Mouse (Mus musculus) kidney, adult 8-10 months (tissue): ENCODE results near the gene Tmem101.

ENCODE experiments used
- DNase-seq, 2 experiments: peaks; one replicate each; pipeline ENCODE4 v3.0.0; 2022

Tmem101 gene

DNA sequence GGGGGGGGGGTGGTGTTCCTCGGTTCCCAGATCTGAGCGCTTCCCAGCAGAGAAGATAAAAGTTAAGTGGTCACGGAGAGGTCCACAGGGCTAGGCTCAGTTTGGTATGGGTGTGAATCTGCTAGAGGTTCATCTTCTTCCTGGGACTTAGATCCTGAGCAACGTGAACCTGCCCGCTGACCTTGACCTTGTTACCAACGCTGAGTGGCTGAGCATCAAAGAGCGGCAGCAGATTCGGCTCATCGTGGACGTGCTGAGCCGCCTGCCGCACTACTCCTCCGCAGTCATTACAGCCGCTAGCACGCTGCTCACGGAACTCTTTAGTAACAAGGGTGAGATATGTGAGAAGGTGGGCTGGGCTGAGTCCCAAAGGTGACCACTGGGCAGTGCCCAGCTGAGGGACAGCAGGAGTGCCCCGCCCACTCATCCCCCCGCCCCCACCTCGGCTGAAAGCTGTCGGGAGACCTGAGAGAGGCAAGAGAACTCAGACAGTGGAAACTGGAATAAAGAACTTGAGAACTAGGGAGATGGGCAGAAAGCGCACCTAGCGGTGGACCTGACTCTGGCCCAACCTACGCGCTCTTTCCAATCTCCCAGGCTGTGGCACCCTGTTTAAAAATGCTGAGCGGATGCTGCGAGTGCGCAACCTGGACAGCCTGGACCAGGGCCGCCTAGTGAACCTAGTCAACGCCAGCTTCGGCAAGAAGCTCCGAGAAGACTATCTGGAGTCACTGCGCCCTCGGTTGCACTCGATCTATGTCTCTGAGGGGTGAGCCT lies 8.8 kb downstream of the Tmem101 start:
- DNase-seq: no peak

DNA sequence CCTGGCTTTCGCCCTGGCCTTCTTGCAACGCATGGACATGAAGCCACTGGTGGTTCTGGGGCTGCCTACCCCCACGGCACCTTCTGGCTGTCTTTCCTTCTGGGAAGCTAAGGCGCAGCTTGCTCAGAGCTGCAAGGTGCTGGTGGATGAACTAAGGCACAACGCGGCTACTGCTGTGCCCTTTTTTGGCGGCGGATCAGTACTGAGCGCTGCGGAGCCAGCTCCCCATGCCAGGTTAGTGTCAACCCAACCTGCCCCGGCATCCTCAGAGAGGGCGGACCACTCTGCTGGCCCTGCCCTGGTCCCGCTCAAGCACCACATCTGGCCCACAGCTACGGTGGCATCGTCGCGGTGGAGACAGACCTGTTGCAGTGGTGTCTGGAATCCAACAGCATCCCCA lies 9.7 kb downstream of the Tmem101 start:
- DNase-seq: no peak

DNA sequence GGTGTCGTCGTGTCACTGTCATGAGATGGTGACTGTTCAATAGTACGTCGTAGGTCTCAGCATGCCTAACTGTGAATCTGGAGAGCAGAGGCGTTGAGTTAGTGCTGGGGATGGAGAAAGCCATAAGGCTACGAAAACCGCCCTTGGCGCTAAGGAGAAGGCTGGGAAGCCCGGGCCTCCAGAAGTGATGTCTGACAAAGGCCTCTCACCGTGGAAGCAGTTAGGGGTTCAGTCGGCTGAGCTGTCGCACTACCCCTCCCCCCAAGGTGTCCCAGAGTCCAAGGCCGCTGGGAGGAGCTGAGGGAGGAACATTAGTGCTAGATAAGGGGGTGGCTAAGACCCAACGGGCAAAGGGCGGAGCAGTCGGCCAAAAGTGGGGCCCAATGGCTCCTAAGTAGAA lies 10.2 kb downstream of the Tmem101 start:
- DNase-seq: peak; percentile 27 to 36

DNA sequence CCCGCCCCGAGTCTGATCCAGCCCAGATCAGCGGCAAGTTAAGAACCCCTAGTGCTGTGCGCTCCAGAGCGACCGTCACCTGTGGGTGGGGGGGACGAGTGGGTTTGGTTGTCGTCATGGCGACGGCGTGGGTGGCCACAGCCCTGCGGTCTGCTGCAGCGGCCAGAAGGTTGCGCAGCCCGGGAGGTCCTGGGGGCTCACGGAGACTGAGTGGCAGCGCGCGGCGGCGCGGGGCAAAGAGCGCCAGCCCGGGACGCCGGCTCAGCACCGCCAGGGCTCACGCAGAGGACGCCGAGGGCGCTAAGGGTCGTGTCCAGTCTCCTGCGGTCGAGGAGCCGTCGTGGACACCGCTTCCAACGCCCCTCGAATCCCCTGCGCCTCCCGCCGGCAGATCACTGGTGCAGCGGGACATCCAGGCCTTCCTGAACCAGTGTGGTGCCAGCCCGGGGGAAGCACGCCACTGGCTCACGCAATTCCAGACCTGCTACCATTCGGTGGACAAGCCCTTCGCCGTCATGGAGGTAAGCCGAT lies 10.7 kb downstream of the Tmem101 start, which contains the start of gene Nags:
Gene Nags (plus strand): TSS at position 43 of the 531 bp plus-strand sequence.
- DNase-seq: no peak

DNA sequence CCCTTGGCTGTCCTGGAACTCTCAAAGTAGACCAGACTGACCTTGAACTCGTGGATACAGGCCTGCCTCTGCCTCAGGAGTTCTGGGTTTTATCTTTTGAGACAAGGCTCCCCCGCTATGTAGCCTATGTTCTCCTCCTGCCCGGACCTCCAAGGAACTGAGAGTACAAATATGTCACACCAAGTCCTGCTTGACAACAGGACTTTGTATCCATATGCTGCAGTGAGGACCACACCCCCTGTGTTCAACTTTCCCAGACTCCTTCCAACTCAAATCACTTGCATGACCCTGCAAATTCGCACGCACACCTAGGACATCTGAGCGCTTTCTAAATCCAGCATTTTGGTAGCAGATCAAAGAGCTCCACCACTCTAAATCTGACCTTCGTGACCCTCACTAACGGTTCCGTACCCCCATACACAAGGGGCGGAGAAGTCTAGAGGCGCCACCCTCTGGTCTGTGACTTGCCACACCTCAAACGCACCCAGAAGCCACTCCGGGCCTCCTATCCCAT lies 11.2 kb downstream of the Tmem101 start:
- no peak for DNase-seq

DNA sequence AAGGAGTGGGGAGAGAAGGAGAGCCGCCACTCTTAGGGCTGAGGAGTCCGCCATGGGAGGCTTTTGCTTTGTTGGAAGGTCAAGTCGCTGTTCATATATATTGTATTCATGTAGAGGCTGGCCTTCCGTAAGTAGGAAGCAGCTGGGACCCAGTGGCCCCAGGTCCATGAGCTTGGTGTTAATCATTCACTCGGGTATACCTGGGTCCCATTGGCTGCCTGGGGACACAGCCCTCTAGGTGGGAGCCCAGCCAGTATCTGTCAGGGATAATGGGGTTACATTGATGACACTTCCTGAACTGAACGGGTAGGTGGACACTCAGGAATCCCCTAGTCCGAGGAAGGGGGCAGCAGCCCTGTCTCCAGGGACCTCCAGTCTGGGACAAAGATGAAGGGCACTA lies 13.8 kb downstream of the Tmem101 start:
- peak; percentile 37 to 54 for DNase-seq

DNA sequence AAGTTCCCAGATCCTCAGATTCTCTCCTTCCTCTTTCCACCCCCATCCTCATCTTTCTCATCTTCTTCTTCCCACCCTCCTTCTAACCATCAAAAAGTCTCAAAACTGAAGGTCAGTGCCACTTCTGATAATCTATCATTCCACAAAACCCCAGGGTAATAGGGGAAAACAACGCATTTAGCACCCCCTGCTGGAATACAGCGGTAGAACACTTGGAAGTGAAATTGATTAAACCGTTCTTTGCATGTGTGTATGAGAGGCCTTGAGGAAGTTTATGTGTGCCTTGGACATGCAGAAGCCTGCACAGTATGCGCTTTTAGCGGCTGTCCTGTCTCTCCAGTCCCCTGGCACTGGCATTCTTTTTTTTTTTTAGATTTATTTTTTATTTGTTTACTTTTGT lies 15.7 kb downstream of the Tmem101 start:
- peak; percentile 55 to 78 for DNase-seq

DNA sequence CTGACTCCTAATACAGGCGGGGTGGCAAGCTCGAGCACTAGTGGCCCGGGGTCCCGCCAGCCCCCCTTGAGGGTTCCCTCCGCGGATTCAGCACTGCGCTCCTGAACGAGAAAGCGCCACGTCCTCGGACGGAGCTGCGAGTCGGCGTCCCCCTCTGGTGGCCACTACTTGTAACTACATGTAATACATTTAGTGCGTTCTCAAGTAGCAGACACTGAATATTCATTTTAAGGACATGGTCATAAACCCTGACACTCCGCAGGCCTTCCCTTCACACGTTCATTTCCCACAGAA lies 17.8 kb downstream of the Tmem101 start:
- peak in 1 of 2 experiments; percentile 53 for DNase-seq

DNA sequence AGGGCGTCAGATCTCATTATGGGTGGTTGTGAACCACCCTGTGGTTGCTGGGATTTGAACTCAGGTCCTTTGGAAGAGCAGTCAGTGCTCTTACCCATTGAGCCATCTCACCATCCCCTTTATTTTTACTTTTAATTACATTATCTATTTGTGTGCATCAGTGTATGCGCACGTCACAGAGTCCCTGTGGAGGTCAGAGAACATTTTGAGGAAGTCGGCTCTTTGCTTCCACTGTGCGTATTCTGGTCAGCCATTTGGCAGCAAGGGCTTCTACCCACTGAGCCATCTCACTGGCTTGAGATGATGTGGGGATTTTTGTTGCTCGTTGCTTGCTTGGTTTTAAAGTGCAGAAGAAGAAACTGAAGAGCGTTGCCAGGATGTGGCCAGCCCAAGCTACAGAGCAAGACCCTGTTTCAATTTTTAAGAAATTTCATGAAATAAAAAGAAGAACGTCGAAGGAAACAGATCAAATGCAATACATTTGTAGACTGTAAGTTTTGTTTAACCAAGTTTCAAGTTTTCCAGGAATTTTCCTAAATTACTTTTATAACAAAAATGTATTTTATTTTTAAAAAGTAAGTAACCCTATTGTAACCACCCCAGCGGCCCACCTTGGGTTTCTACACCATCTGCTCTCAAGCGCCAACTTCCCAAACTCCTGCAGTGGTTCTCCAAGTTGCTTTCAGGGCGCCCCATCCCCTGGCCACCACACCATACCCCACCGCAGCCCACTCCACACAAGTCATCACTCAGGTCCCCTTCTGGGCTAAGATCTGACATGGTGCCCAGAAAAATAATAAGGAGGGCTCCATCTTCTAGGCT lies 18.4 kb downstream of the Tmem101 start:
- no peak for DNase-seq

DNA sequence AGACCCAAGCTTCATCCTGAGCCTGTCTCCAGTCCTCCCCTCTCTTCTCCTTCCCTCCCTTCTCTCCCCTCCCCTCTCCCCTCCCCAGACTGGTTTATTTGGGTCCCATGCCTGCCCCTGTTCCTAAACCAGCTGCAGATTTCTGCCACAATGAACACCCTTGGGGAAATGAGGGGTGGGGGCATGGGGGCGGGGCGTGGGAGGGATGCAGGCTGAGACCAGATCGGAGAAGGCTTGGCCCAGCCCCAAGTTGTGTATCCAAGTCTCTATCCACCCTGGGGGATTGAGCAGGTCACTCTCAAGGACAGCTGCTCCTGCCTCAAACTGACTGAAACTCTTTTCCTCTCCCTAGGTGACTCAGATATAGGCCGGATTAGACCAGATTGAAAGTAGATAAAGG lies 21.7 kb downstream of the Tmem101 start:
- DNase-seq: no peak

DNA sequence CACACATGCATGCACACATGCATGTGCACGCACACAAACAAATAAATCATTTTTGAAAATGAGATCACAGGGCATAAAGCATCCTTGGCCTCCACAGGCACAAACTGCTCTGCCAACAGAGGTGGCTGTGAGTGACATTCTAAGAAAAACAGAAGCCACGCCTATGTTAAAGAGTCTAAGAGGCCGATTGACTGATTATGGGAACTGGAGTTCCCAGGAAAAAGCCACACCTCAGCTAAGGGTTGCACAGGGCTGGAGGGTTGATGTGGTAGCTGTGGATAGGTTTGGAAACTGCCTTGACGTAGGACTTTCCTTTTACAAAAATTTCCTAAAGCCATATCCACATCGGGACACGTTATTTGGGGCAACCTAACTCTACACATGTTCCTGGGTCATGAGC lies 38.8 kb downstream of the Tmem101 start:
- DNase-seq: no peak

DNA sequence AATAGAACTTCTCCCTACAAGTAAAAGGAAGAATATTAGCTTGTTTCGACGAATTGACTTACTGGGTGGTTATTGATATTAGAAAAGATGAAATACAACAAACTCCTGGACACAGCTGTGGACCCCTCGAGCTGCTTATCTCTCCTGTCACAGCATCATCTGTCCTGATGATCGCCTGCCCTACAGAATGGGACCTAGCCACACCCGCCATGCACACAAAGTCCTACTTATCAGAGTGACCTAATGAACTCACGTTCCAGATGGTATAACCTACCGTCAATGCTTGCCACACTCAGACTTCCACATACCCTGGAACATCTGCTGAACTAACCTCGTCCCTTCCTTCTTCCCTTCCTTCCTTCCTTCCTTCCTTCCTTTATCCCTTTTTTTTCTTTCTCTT lies 40.0 kb downstream of the Tmem101 start:
- no peak for DNase-seq

DNA sequence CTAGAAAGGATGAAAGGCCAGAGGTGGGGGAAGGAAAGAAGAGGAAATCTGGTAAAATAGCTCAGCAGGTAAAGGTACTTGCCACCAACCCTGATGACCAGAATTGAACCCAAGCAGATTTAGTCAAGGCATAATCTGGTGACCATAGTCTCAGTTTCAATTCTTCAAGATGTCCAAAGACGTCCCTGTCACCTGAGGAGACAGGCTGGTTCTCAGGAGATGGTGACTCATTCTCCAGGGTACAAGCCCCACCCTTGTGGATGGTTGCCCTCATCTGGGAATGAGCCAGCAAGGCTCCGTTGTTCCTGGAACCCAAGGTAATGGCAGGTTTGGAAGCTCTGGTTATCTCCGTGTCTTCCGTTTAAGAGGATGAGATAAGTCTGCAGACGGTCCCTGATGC lies 44.6 kb downstream of the Tmem101 start:
- DNase-seq: no peak

DNA sequence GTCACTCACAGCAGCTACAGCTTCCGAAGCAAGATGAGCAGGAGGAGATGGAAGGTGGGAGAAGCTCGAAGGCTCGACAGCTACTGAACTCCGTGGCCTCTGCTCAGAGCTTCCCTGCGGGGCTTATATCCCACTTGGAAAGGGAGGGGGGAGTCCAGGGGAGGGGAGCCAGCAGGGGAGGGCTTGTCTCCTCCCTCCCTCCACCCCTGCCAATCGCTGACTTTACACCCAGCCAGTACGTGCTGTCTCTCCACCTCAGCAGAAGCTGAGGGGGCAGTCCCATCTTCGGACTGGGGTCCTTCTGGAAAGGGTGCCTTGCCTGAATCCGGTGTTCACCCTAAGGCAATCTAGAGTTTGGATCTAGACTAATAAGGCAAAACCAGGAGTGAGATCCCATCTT lies 48.5 kb downstream of the Tmem101 start, which contains the start of gene Pyy:
Gene Pyy (minus strand): TSS at position 101 of the 400 bp plus-strand sequence.
- DNase-seq: no peak

DNA sequence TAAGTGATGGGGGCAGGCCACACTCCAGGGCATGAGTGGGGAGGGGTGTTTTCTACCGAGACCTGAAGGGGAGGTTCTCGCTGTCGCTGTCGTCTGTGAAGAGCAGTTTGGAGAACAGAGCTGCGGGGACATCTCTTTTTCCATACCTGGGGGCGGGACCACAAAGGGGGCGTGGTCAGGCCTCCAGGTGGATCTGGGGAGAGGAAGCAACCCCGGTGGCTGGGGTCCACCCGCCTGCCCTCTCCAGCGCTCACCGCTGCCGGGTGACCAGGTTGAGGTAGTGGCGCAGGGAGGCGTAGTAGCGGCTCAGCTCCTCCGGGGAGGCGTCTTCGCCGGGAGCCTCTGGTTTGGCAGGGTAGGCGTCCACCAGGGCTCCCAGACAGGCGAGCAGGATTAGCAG lies 49.3 kb downstream of the Tmem101 start:
- DNase-seq: no peak
